Mouse (Mus musculus) heart, adult 2 months (tissue): Measurements from ENCODE around the gene Tjp1.

ENCODE experiments used
- CTCF ChIP-seq: fragments of 200-600 bp; IDR thresholded peaks from 2 replicates; pipeline ENCODE4 v1.8.1; 2022; ENCODE audit warnings: antibody characterized with exemption, mild to moderate bottlenecking, moderate library complexity
- EP300 ChIP-seq: fragments of 200-500 bp; IDR thresholded peaks from 2 replicates; pipeline ENCODE4 v1.6.1; 2011; ENCODE audit warnings: low read depth, low read length, control low read depth; ENCODE audit not compliant: insufficient read depth

DNA sequence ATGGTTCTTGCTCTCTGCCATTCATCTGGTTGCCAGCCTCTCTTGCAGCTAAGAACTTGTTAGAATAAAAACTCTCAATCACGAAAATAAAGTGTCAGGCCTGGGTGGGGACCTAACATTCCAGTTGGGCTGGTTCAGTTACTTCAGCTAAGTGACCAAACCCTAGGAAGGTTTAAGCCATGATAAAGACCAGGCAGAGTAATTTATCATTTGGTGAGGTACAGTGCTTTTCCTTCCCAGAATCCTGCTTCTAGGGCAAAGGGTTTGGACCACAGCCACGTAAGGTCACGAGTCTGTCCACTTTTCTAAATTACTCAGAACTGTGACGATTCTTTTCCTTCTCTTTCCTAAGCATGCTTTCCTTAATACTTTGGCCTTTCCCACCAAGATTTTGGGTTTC, 86.1 kb downstream of the Tjp1 start:
- TF ChIP-seq EP300 (no peak), CTCF (no peak)
